ENCODE assay signal across 21 mouse cellular contexts in genomic region chr4:32544821-32545545, GRCm38 (mm10). TPM values are rescaled to one million over a fixed set of nuclear protein-coding genes. Genes with fewer than 3 reads are reported as not detected.
"Had no signal": no experiment of that assay in that cellular context is flagged by ENCODE, and none has a peak within 500 bp of the region (broad histone marks: within the 10 kb centered on the region; RNA-seq: fewer than 3 reads in every experiment).

No protein-coding gene starts in this region.

- H3K4me3 ChIP-seq: kidney, embryonic 15.5 days; limb, embryonic 10.5 days; liver, embryonic 15.5 days; midbrain, embryonic 10.5 days; midbrain, embryonic 15.5 days had no signal

- DNase-seq: kidney, postnatal 14 days; lung, adult 2 months; lung, postnatal 36 days; right cerebral cortex, postnatal 25 days; thymus, adult 18-20 months; thymus, postnatal 36 days had no signal

- H3K9ac ChIP-seq: kidney, embryonic 15.5 days; liver, embryonic 15.5 days; midbrain, embryonic 15.5 days had no signal

- H3K9me3 ChIP-seq: kidney, embryonic 15.5 days; limb, embryonic 10.5 days; liver, embryonic 15.5 days; midbrain, embryonic 10.5 days; midbrain, embryonic 15.5 days had no signal

- H3K36me3 ChIP-seq: kidney, embryonic 15.5 days; liver, embryonic 15.5 days; midbrain, embryonic 10.5 days; midbrain, embryonic 15.5 days had no signal

- H3K4me1 ChIP-seq: kidney, embryonic 15.5 days; limb, embryonic 10.5 days; liver, embryonic 15.5 days; midbrain, embryonic 15.5 days had no signal

- H3K27me3 ChIP-seq: kidney, embryonic 15.5 days; liver, embryonic 15.5 days; midbrain, embryonic 15.5 days had no signal

- H3K27ac ChIP-seq: kidney, embryonic 15.5 days; limb, embryonic 10.5 days; liver, embryonic 15.5 days; midbrain, embryonic 10.5 days; midbrain, embryonic 15.5 days had no signal

- H3K4me2 ChIP-seq: kidney, embryonic 15.5 days; liver, embryonic 11.5 days; liver, embryonic 15.5 days; midbrain, embryonic 15.5 days had no signal

RNA-seq across cellular contexts. Expression of gene Gja10, which starts 57.6 kb away (rescaled TPM):
- total RNA-seq: layer of hippocampus, adult 8-10 months; layer of hippocampus, postnatal 14 days; left cerebral cortex, adult 18-20 months; left cerebral cortex, postnatal 10 days had no signal
- polyA plus RNA-seq: kidney, embryonic 15.5 days; large intestine, adult 2 months; limb, embryonic 10.5 days; limb, embryonic 14.5 days; liver, embryonic 11.5 days; lung, adult 2 months; lung, postnatal 0 days; midbrain, embryonic 15.5 days; neural tube, embryonic 14.5 days; stomach, embryonic 14.5 days had no signal
